Mouse (Mus musculus) heart, embryonic 11.5 days (tissue): Measurements from ENCODE around the gene Btbd2. TPM values are rescaled to one million over a fixed set of nuclear protein-coding genes. Genes with fewer than 3 reads are reported as not detected.

Experiments used
- ATAC-seq: fragments of 200-750 bp; cut with Nextera tagmentation; replicated peaks from 2 replicates; pipeline ENCODE4 v1.8.0; 2017; ENCODE audit warnings: moderate library complexity; ENCODE audit not compliant: insufficient number of reproducible peaks, low FRiP score, low TSS enrichment
- H3K27ac ChIP-seq: fragments of 300-500 bp; sonication (generic); 2 replicates; pipeline ENCODE4 v1.5.1; 2014; ENCODE audit warnings: mild to moderate bottlenecking, low read depth, low read length
- H3K27me3 ChIP-seq: fragments of 300-500 bp; sonication (generic); 2 replicates; pipeline ENCODE4 v1.6.1; 2014; ENCODE audit warnings: mild to moderate bottlenecking, low read length, mixed read lengths; ENCODE audit not compliant: control insufficient read depth, insufficient read depth
- H3K36me3 ChIP-seq: fragments of 300-500 bp; sonication (generic); 2 replicates; pipeline ENCODE4 v1.6.1; 2014; ENCODE audit warnings: mild to moderate bottlenecking, low read length, moderate library complexity, mixed read lengths; ENCODE audit not compliant: control insufficient read depth, insufficient read depth
- H3K4me1 ChIP-seq: fragments of 300-500 bp; sonication (generic); 2 replicates; pipeline ENCODE4 v1.6.1; 2014; ENCODE audit warnings: low read length; ENCODE audit not compliant: control insufficient read depth, insufficient read depth
- H3K4me2 ChIP-seq: fragments of 300-500 bp; sonication (generic); 2 replicates; pipeline ENCODE4 v1.6.1; 2014; ENCODE audit warnings: mild to moderate bottlenecking, moderate library complexity
- H3K4me3 ChIP-seq: fragments of 300-500 bp; sonication (generic); 2 replicates; pipeline ENCODE4 v1.5.1; 2014; ENCODE audit warnings: low read depth, low read length
- H3K9ac ChIP-seq: fragments of 300-500 bp; sonication (generic); 2 replicates; pipeline ENCODE4 v1.6.1; 2014; ENCODE audit warnings: mild to moderate bottlenecking, low read depth, low read length, moderate library complexity
- H3K9me3 ChIP-seq: fragments of 300-500 bp; sonication (generic); replicated peaks from 2 replicates; pipeline ENCODE4 v1.6.1; 2016; ENCODE audit warnings: low read length; ENCODE audit not compliant: control insufficient read depth
- WGBS: fragments of 180-500 bp; shearing (Covaris S2); extraction: QIAGEN DNeasy Blood & Tissue Kit; methylation state at CpG from one replicate; pipeline ENCODE4 v1.1.7; 2014; ENCODE audit not compliant: insufficient replicate concordance; 5-methylcytosine and 5-hydroxymethylcytosine counted together
- polyA plus RNA-seq: library from polyadenylated mRNA; unstranded; fragments of >200 nt; fragmentation: Nextera tagmentation; extraction: Ambion mirVana; gene quantifications from 2 replicates; pipeline ENCODE4 v1.2.1, GENCODE M21; 2014

The Btbd2 gene
- polyA plus RNA-seq, 1 experiment from 2014 or later: 37.6 TPM

DNA sequence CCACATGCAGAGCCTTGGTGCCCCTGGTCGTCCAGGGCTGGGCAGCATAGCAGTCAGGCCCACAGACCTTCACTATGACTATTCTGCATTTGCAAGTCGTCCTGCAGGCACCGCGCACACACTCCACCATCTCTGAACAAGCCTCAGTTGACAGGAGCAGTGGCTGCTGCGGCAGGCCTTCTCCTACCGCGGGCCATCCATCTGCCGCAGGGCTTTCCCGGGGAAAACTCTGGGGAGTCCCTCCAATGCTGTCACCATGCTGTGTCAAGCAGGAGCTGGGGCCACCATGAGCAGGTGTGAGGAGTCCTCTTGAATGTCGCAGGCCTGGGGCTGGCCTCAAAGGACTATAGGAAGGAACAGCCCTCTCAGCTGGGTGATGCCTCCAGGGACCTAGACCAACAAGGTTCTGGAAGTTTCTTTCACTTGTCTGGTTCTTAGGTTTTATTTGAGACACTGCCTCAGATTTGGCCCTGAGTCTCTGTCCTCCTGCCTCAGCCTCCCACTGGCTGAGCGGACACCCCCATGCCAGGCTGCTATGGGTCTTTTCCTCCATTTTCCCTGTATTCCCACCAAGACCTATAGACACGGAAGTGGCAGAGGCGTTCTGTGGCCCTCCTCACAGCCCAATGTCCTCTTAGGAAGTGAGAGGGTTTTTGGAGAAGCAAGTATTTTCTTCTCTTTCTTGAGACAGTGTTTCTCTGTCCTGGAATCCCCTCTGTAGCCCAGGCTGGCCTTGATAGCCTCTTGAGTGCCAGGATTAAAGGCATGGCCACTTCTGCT is 37.5 kb upstream of the Btbd2 start:
- no peak overlapping the region; the same call in 1 of the 2 replicates for H3K9ac ChIP-seq
- no peaks in the 10 kb centered on the region for H3K27me3 ChIP-seq
- ATAC-seq: no peak
- no peak overlapping the region for H3K4me2 ChIP-seq
- H3K9me3 ChIP-seq: no peaks in the 10 kb centered on the region
- 89% methylated on average over 13 of the region's 13 CpGs for WGBS
- no peak overlapping the region for H3K27ac ChIP-seq
- no peak overlapping the region for H3K4me3 ChIP-seq
- H3K4me1 ChIP-seq: peaks cover 31% of the 10 kb centered on the region
- H3K36me3 ChIP-seq: peaks cover 16% of the 10 kb centered on the region

- ATAC-seq: no peak
- Histone ChIP-seq H3K27ac (no peak overlapping the region), H3K9ac (no peak overlapping the region; the same call in 1 of the 2 replicates), H3K36me3 (peaks cover 18% of the 10 kb centered on the region), H3K4me2 (peak overlapping the region; percentile 2; the same call in 1 of the 2 replicates), H3K9me3 (no peaks in the 10 kb centered on the region), H3K4me1 (peaks cover 26% of the 10 kb centered on the region), H3K4me3 (no peak overlapping the region), H3K27me3 (no peaks in the 10 kb centered on the region)
- WGBS: 89% methylated on average over 12 of the region's 12 CpGs
Measured at GRCm38 (mm10) chr10:80693401-80694045, 36.7 kb upstream of the Btbd2 start.

- 73% methylated on average over 14 of the region's 14 CpGs for WGBS
- Histone ChIP-seq H3K9ac (peak overlapping the region; percentile 39; the same call in 1 of the 2 replicates), H3K4me1 (peaks cover 22% of the 10 kb centered on the region)
Measured at GRCm38 (mm10) chr10:80692249-80693165, 35.6 kb upstream of the Btbd2 start.

DNA sequence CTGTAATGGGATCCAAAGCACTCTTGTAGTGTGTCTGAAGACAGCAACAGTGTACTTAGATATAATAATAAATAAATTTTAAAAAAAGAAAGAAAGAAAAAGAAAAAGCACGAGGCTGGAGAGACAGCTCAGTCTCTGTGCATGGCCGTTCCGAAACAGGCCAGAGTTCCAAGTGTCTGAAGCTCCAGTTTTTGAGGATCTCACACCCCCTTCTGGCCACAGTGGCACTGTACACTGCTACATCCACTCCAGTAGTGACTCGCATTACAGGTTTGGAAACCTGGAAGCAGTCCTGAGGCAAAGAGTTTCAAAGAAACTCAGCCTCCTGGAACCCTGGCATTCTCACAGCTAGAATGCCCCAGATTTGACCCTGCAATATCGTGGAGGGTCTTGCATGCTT is 31.0 kb upstream of the Btbd2 start:
- Histone ChIP-seq H3K27me3 (no peaks in the 10 kb centered on the region), H3K27ac (no peak overlapping the region), H3K4me2 (no peak overlapping the region), H3K4me1 (no peaks in the 10 kb centered on the region), H3K9me3 (no peaks in the 10 kb centered on the region), H3K36me3 (peaks cover 20% of the 10 kb centered on the region), H3K9ac (no peak overlapping the region), H3K4me3 (no peak overlapping the region)
- no peak for ATAC-seq
- 47% methylated on average over 5 of the region's 5 CpGs for WGBS

More at GRCm38 (mm10) chr10:80692249-80693165, 35.6 kb upstream of the Btbd2 start:
- ATAC-seq: no peak
- no peaks in the 10 kb centered on the region for H3K27me3 ChIP-seq
- no peak overlapping the region for H3K27ac ChIP-seq
- H3K4me2 ChIP-seq: no peak overlapping the region
- H3K36me3 ChIP-seq: peaks cover 18% of the 10 kb centered on the region
- H3K9me3 ChIP-seq: no peaks in the 10 kb centered on the region
- no peak overlapping the region for H3K4me3 ChIP-seq

GRCm38 (mm10) chr10:80686617-80687016 is 29.7 kb upstream of the Btbd2 start:
- WGBS: 92% methylated on average over 3 of the region's 3 CpGs
- Histone ChIP-seq H3K9ac (no peak overlapping the region), H3K36me3 (peaks cover 20% of the 10 kb centered on the region), H3K4me1 (no peaks in the 10 kb centered on the region), H3K27me3 (no peaks in the 10 kb centered on the region), H3K4me2 (no peak overlapping the region), H3K9me3 (no peaks in the 10 kb centered on the region), H3K4me3 (no peak overlapping the region), H3K27ac (no peak overlapping the region)
- ATAC-seq: no peak

DNA sequence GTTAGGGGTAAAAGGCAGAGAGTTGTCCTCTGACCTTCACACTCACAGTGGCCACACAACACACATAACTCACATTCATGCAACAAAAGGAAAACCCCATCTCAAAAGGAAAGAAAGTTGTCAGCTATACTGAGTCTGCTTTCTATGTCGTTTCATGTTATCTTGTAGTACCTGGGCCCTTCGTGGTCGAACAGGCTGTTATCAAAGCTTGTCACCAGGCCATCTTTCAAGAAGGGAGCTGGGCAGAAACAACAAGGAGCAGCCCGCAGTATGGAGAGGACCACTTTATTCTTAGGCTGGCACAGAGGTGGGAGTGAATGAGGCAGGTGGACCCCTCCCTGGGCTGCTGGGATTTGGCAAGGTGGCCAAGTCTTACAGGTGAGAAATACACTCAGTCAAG is 28.1 kb upstream of the Btbd2 start:
- 40% methylated on average over 4 of the region's 4 CpGs for WGBS
- Histone ChIP-seq H3K4me2 (no peak overlapping the region), H3K27ac (peak overlapping the region; percentile 60; the same call in 1 of the 2 replicates), H3K9me3 (no peaks in the 10 kb centered on the region), H3K27me3 (no peaks in the 10 kb centered on the region), H3K36me3 (peaks cover 14% of the 10 kb centered on the region), H3K9ac (no peak overlapping the region), H3K4me1 (peaks cover 1% of the 10 kb centered on the region), H3K4me3 (no peak overlapping the region)
- no peak for ATAC-seq

DNA sequence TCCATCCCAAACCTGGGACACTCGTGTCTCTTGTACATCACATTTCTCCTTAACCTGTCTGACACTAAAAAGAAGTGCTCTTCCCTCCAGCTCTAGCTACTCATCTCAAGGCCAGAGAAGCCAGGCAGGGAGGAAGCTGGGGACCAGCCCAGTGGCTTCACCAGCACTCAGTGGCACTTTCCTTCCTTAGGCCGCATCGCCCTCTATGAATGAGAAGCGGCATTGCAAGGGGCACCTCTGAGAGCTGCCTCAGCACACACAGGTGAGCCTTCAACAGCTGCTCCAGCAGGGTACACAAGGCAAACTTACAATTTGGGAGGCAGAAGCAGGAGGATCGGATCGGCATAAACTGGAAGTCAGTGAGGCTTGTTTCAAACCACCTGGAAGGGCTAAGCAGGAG is 27.3 kb upstream of the Btbd2 start:
- H3K4me2 ChIP-seq: no peak overlapping the region
- 54% methylated on average over 6 of the region's 6 CpGs for WGBS
- H3K27ac ChIP-seq: no peak overlapping the region
- no peaks in the 10 kb centered on the region for H3K9me3 ChIP-seq
- H3K27me3 ChIP-seq: no peaks in the 10 kb centered on the region
- no peak overlapping the region for H3K4me3 ChIP-seq
- peaks cover 9% of the 10 kb centered on the region for H3K4me1 ChIP-seq
- no peak overlapping the region for H3K9ac ChIP-seq
- no peak for ATAC-seq
- H3K36me3 ChIP-seq: peaks cover 8% of the 10 kb centered on the region

- ATAC-seq: no peak
- H3K9ac ChIP-seq: no peak overlapping the region
- peaks cover 7% of the 10 kb centered on the region for H3K36me3 ChIP-seq
- WGBS: 86% methylated on average over 1 of the region's 1 CpGs
- H3K4me3 ChIP-seq: no peak overlapping the region
- H3K4me2 ChIP-seq: no peak overlapping the region
- H3K9me3 ChIP-seq: no peaks in the 10 kb centered on the region
- no peaks in the 10 kb centered on the region for H3K27me3 ChIP-seq
- peaks cover 15% of the 10 kb centered on the region for H3K4me1 ChIP-seq
- 0 out of 2 replicates have a peak overlapping the region, but pooled peaks have one; percentile 2 for H3K27ac ChIP-seq
Measured at GRCm38 (mm10) chr10:80683647-80684046, 26.8 kb upstream of the Btbd2 start.
